Mouse (Mus musculus) liver, embryonic 16.5 days (tissue): ENCODE measurements at regions not wholly inside any gene's neighbourhood (a gene's known extent, or its start where the extent isn't known, plus 50 kb on each side); places are given as distances from the start of the nearest gene placed in this dataset.

ENCODE experiments used
- ATAC-seq: fragments of 200-750 bp; cut with Nextera tagmentation; 2 replicates; pipeline ENCODE4 v1.8.0; 2017; ENCODE audit warnings: low read depth, mild to moderate bottlenecking, moderate number of reproducible peaks, moderate library complexity
- H3K27ac ChIP-seq: fragments of 300-500 bp; sonication (generic); 2 replicates; pipeline ENCODE4 v1.5.1; 2014; ENCODE audit warnings: mild to moderate bottlenecking, low read length
- H3K27me3 ChIP-seq: fragments of 300-500 bp; sonication (generic); 2 replicates; pipeline ENCODE4 v1.6.1; 2014; ENCODE audit warnings: low read depth, low read length, mixed read lengths; ENCODE audit not compliant: control insufficient read depth, insufficient read depth
- H3K36me3 ChIP-seq: fragments of 300-500 bp; sonication (generic); 2 replicates; pipeline ENCODE4 v1.6.1; 2014; ENCODE audit warnings: mild to moderate bottlenecking; ENCODE audit not compliant: control insufficient read depth, insufficient read depth
- H3K4me1 ChIP-seq: fragments of 300-500 bp; sonication (generic); 2 replicates; pipeline ENCODE4 v1.6.1; 2014; ENCODE audit warnings: low read depth, low read length, mixed read lengths; ENCODE audit not compliant: control insufficient read depth
- H3K4me2 ChIP-seq: fragments of 300-500 bp; sonication (generic); 2 replicates; pipeline ENCODE4 v1.6.1; 2014; ENCODE audit warnings: low read depth, low read length, mixed read lengths
- H3K4me3 ChIP-seq: fragments of 300-500 bp; sonication (generic); 2 replicates; pipeline ENCODE4 v1.5.1; 2014; ENCODE audit warnings: low read depth, mild to moderate bottlenecking, low read length
- H3K9ac ChIP-seq: fragments of 300-500 bp; sonication (generic); 2 replicates; pipeline ENCODE4 v1.6.1; 2014; ENCODE audit warnings: low read depth, low read length
- H3K9me3 ChIP-seq: fragments of 300-500 bp; sonication (generic); replicated peaks from 2 replicates; pipeline ENCODE4 v1.6.1; 2016; ENCODE audit warnings: low read length; ENCODE audit not compliant: control insufficient read depth
- WGBS: fragments of 180-500 bp; shearing (Covaris S2); extraction: QIAGEN DNeasy Blood & Tissue Kit; methylation state at CpG from one replicate; pipeline ENCODE4 v1.1.7; 2014; ENCODE audit not compliant: insufficient replicate concordance; 5-methylcytosine and 5-hydroxymethylcytosine counted together

- H3K27ac ChIP-seq = no peak overlapping the region
- no peak overlapping the region for H3K4me2 ChIP-seq
- H3K36me3 ChIP-seq = no peaks in the 10 kb centered on the region
- H3K9ac ChIP-seq = no peak overlapping the region
- ATAC-seq = no peak
- H3K9me3 ChIP-seq = no peaks in the 10 kb centered on the region
- no peak overlapping the region for H3K4me3 ChIP-seq
- WGBS = 51% methylated on average over 2 of the region's 2 CpGs
- H3K27me3 ChIP-seq = no peaks in the 10 kb centered on the region
- H3K4me1 ChIP-seq = no peaks in the 10 kb centered on the region
Measured at GRCm38 (mm10) chr1:73726658-73727057, 397.6 kb downstream of the Tns1 start.

GRCm38 (mm10) chr1:73725486-73725885 is 398.8 kb downstream of the Tns1 start:
- Histone ChIP-seq H3K27ac (no peak overlapping the region), H3K36me3 (no peaks in the 10 kb centered on the region), H3K4me3 (no peak overlapping the region), H3K4me1 (no peaks in the 10 kb centered on the region), H3K4me2 (no peak overlapping the region), H3K9me3 (no peaks in the 10 kb centered on the region), H3K27me3 (no peaks in the 10 kb centered on the region), H3K9ac (no peak overlapping the region)
- WGBS = 38% methylated on average over 1 of the region's 1 CpGs
- ATAC-seq = no peak

GRCm38 (mm10) chr1:73724551-73724950 is 399.7 kb downstream of the Tns1 start:
- 49% methylated on average over 2 of the region's 2 CpGs for WGBS
- Histone ChIP-seq H3K4me1 (no peaks in the 10 kb centered on the region), H3K27me3 (no peaks in the 10 kb centered on the region)

DNA sequence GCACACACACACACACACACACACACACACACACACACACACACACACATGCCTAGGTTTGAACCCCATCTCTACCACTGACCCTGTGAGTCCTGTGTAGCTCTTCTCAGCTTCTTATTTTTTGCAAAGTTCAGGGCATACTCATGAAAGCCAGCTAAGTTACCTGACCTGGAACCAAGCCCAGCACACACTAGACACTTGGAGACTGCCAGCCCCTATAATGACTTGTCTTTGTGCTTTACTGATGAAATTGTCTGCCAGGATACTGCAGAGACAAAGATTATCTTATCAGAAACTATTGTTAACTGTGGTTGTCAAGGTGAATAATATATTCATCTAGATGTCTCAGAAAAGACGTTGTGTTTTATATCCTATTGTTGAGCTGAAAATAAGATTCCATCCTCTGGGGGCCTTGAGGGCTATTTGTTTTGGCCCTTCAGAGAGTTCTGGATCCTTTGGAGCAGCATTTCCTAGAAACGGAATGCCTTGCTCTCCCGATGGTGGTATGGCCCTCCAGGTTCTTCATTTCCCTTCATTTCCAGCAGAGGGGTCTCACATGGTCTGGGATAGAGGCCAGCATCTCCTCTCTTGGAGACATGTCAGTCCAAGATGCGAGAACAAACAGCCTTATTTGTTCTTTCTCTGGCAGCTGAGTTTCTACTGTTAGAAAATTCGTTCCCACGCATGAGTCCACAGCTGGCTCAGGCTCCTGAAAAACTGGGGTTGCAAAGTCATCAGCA is 402.6 kb downstream of the Tns1 start:
- Histone ChIP-seq H3K4me3 (no peak overlapping the region), H3K27me3 (no peaks in the 10 kb centered on the region), H3K4me1 (no peaks in the 10 kb centered on the region), H3K9ac (no peak overlapping the region), H3K9me3 (no peaks in the 10 kb centered on the region), H3K27ac (no peak overlapping the region), H3K36me3 (no peaks in the 10 kb centered on the region), H3K4me2 (no peak overlapping the region)
- WGBS = 55% methylated on average over 6 of the region's 6 CpGs
- no peak for ATAC-seq

More at GRCm38 (mm10) chr1:73724551-73724950, 399.7 kb downstream of the Tns1 start:
- no peak for ATAC-seq
- no peak overlapping the region for H3K4me3 ChIP-seq
- no peak overlapping the region for H3K27ac ChIP-seq
- H3K4me2 ChIP-seq = no peak overlapping the region
- no peaks in the 10 kb centered on the region for H3K9me3 ChIP-seq
- H3K9ac ChIP-seq = no peak overlapping the region
- H3K36me3 ChIP-seq = no peaks in the 10 kb centered on the region

- no peak overlapping the region for H3K4me2 ChIP-seq
- WGBS = 54% methylated on average over 5 of the region's 5 CpGs
- ATAC-seq = no peak
Measured at GRCm38 (mm10) chr1:73718421-73718820, 405.8 kb downstream of the Tns1 start.

GRCm38 (mm10) chr1:73717401-73717800 is 406.8 kb downstream of the Tns1 start:
- no peak overlapping the region for H3K4me3 ChIP-seq
- H3K27me3 ChIP-seq = no peaks in the 10 kb centered on the region
- no peak overlapping the region for H3K4me2 ChIP-seq
- no peak overlapping the region for H3K9ac ChIP-seq
- WGBS = 32% methylated on average over 7 of the region's 7 CpGs
- no peak for ATAC-seq
- H3K9me3 ChIP-seq = no peaks in the 10 kb centered on the region
- H3K36me3 ChIP-seq = no peaks in the 10 kb centered on the region
- H3K4me1 ChIP-seq = no peaks in the 10 kb centered on the region
- no peak overlapping the region for H3K27ac ChIP-seq

More at GRCm38 (mm10) chr1:73718421-73718820, 405.8 kb downstream of the Tns1 start:
- no peak overlapping the region for H3K9ac ChIP-seq
- no peak overlapping the region for H3K4me3 ChIP-seq
- H3K27me3 ChIP-seq = no peaks in the 10 kb centered on the region
- no peaks in the 10 kb centered on the region for H3K4me1 ChIP-seq
- no peaks in the 10 kb centered on the region for H3K36me3 ChIP-seq
- H3K9me3 ChIP-seq = no peaks in the 10 kb centered on the region
- H3K27ac ChIP-seq = no peak overlapping the region

DNA sequence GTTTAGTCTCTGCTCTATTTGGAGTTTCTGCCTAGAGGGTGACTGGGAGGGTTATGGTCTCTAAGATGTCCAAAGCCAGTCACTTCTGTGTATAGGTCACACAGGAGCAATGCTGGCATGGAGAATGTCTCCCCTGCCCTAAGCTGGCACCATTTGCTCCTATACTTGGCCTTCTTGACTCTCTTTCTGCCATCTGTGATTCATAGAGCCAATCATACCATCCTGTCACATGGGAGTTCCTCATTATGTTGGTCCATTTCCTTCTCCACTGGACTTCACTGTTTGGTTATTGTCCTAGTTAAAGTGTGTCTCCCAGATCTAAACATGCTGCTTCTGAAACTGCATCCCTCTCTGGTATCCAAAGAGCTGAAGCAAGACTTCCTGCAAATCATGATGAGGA is 407.3 kb downstream of the Tns1 start:
- Histone ChIP-seq H3K27me3 (no peaks in the 10 kb centered on the region), H3K36me3 (no peaks in the 10 kb centered on the region), H3K4me3 (no peak overlapping the region), H3K4me1 (no peaks in the 10 kb centered on the region), H3K9ac (no peak overlapping the region), H3K9me3 (no peaks in the 10 kb centered on the region), H3K27ac (no peak overlapping the region), H3K4me2 (no peak overlapping the region)
- no peak for ATAC-seq

DNA sequence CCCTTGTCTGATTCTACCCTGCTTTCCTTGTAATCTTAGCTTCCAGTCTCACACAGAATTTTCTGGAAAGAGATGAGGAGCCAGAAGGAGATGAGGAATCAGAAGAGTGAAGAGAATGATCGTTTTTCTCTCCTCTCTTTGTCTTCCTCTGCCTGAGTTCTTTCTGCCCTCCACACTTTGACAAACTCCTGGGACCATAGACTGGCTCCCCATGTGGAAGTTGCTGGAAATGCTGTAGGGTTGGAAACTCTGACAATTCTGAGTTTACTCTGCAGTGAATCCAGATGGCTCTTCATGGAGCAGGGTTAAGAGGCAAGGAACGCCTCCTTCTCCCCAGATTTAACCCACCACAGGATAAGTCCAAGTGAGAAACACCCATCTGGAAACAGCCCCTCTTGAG is 408.7 kb downstream of the Tns1 start:
- no peak for ATAC-seq
- Histone ChIP-seq H3K9me3 (no peaks in the 10 kb centered on the region), H3K27me3 (no peaks in the 10 kb centered on the region), H3K27ac (no peak overlapping the region), H3K4me1 (no peaks in the 10 kb centered on the region), H3K9ac (no peak overlapping the region), H3K4me2 (no peak overlapping the region), H3K4me3 (no peak overlapping the region), H3K36me3 (no peaks in the 10 kb centered on the region)
- WGBS = 46% methylated on average over 2 of the region's 2 CpGs

DNA sequence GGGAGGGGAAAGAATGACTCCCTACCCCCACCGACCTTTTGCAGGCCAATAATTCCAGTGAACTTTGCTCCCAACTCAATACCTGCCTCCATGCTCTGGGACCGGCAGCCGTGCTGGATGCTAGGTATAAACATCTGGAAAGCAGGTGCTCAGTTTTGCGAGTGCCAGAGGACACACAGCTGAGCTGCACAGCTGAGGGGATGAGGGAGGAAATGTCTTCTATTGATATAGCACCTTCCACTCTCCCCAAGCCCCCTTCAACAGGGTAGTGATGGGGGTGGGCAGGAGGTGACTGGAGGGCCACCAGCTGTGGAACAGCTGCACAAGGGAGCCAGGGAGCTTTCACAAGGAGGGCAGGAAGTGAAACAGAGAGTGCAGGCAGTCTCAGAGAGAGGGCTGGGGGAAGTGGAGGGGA is 421.8 kb downstream of the Tns1 start:
- no peak overlapping the region for H3K27ac ChIP-seq
- H3K4me1 ChIP-seq = no peaks in the 10 kb centered on the region
- no peak overlapping the region for H3K4me3 ChIP-seq
- no peak overlapping the region for H3K4me2 ChIP-seq
- H3K36me3 ChIP-seq = no peaks in the 10 kb centered on the region
- H3K9ac ChIP-seq = no peak overlapping the region
- no peaks in the 10 kb centered on the region for H3K27me3 ChIP-seq
- WGBS = 32% methylated on average over 4 of the region's 4 CpGs
- H3K9me3 ChIP-seq = no peaks in the 10 kb centered on the region
- no peak for ATAC-seq
